Mouse (Mus musculus) forebrain, postnatal 0 days (tissue): ENCODE data around the gene Gpx4. TPM values are rescaled to one million over a fixed set of nuclear protein-coding genes. Genes with fewer than 3 reads are reported as not detected.

ENCODE experiments used
- ATAC-seq: fragments of 200-750 bp; cut with Nextera tagmentation; 2 replicates; pipeline ENCODE4 v1.8.0; 2017; ENCODE audit warnings: mild to moderate bottlenecking, moderate library complexity
- DNase-seq: peaks from one replicate; pipeline ENCODE4 v3.0.0-alpha.2; 2015
- H3K27ac ChIP-seq: fragments of 300-500 bp; sonication (generic); 2 replicates; pipeline ENCODE4 v1.5.1; 2014; ENCODE audit warnings: low read depth, mild to moderate bottlenecking, antibody characterized with exemption, low read length, moderate library complexity, mixed read lengths
- H3K27me3 ChIP-seq: fragments of 300-500 bp; sonication (generic); 2 replicates; pipeline ENCODE4 v1.6.1; 2014; ENCODE audit warnings: mild to moderate bottlenecking, low read length, mixed read lengths; ENCODE audit not compliant: insufficient read depth
- H3K36me3 ChIP-seq: fragments of 300-500 bp; sonication (generic); 2 replicates; pipeline ENCODE4 v1.6.1; 2014; ENCODE audit warnings: mild to moderate bottlenecking, moderate library complexity; ENCODE audit not compliant: insufficient read depth
- H3K4me1 ChIP-seq: fragments of 300-500 bp; sonication (generic); 2 replicates; pipeline ENCODE4 v1.6.1; 2014; ENCODE audit warnings: antibody characterized with exemption; ENCODE audit not compliant: insufficient read depth
- H3K4me2 ChIP-seq: fragments of 300-500 bp; sonication (generic); 2 replicates; pipeline ENCODE4 v1.6.1; 2014; ENCODE audit warnings: low read depth, mild to moderate bottlenecking, moderate library complexity
- H3K4me3 ChIP-seq: fragments of 300-500 bp; sonication (generic); 2 replicates; pipeline ENCODE4 v1.5.1; 2014; ENCODE audit warnings: low read depth, low read length, mixed read lengths
- H3K9ac ChIP-seq: fragments of 300-500 bp; sonication (generic); 2 replicates; pipeline ENCODE4 v1.6.1; 2014; ENCODE audit warnings: mild to moderate bottlenecking
- H3K9me3 ChIP-seq: fragments of 300-500 bp; sonication (generic); 2 replicates; pipeline ENCODE4 v1.6.1; 2016; ENCODE audit warnings: low read length
- CTCF ChIP-seq: sonication (generic); IDR thresholded peaks from 2 replicates; pipeline ENCODE4 v1.5.1; 2016; ENCODE audit warnings: antibody characterized with exemption, control low read depth, low read depth
- WGBS: fragments of 180-500 bp; shearing (Covaris S2); extraction: QIAGEN DNeasy Blood & Tissue Kit; methylation state at CpG from one replicate; pipeline ENCODE4 v1.1.7; 2014; 5-methylcytosine and 5-hydroxymethylcytosine counted together
- polyA plus RNA-seq: library from polyadenylated mRNA; unstranded; fragments of >200 nt; fragmentation: Nextera tagmentation; extraction: Ambion mirVana; gene quantifications from 2 replicates; pipeline ENCODE4 v1.2.1, GENCODE M21; 2015
- total RNA-seq: library from RNA; depleted of rRNA; stranded (reverse); fragments of >200 nt; gene quantifications from 2 replicates; pipeline ENCODE4 v1.2.3, GENCODE M21; 2014

Gene Gpx4
- total and polyA plus RNA-seq, 2 experiments from 2014 or later: 401 to 644 TPM

DNA sequence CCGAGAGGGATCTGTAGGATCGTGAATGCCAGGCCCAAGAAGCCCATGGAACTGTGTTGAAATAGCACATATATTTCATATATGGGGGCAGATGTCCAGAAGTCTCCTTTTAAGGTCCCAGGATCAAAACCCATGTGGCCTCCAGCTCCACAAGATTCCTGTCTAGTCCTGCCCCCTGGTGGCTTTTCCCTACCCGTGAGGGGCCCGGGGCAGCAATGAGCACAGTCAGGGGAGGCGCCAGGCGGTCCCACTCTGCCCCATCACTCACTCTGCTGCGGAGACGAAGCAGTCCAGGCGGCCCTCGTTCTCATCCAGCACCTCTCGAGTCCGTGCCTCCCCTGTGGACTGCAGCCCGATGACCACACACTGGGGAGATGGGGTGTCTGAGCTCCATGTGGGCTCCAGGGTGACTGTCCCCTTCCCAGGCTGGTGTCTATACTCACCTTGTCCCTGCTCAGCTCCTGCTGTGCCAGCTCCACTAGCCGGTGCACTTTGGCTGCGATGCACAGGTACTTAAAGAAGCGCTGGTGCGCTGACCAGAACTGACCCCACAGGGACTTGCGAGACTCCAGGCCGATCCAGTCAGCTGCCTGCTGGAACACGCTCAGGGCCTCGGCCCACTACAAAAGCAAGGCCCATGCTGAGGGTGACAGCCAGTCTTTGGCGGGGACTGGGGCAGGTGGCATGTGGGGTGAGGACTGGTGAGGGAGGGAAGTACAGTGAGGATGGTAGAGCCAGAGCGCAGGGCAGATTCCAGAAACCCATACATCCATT, 17.1 kb downstream of the Gpx4 start:
- no peak for ATAC-seq
- H3K4me2 ChIP-seq: no peak overlapping the region
- no peaks in the 10 kb centered on the region for H3K4me1 ChIP-seq
- H3K36me3 ChIP-seq: peaks cover 53% of the 10 kb centered on the region
- no peak for DNase-seq
- no peak for TF ChIP-seq CTCF
- H3K4me3 ChIP-seq: no peak overlapping the region
- H3K9me3 ChIP-seq: no peaks in the 10 kb centered on the region
- WGBS: 74% methylated on average over 23 of the region's 23 CpGs
- H3K9ac ChIP-seq: no peak overlapping the region
- no peak overlapping the region for H3K27ac ChIP-seq
- no peaks in the 10 kb centered on the region for H3K27me3 ChIP-seq

DNA sequence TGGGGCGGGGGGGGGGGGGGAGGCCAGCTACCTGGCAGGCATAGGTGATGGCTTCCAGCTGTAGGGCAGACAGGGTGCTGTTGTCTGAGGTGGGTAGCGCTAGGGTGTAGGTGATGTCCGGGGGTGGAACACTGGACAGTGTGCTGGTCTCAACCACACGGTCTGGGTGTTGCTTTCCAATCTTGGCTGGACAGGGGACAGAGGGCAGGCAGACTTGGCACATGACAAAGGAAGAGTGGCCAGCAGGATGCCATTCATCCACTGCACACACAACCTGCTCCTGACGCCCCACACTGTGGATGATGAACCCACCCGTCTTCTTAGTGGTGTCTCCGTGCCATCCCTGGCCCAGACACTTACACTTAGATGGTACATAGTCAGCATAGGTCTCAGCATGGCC, 22.3 kb downstream of the Gpx4 start:
- no peaks in the 10 kb centered on the region for H3K4me1 ChIP-seq
- H3K27ac ChIP-seq: no peak overlapping the region
- no peaks in the 10 kb centered on the region for H3K9me3 ChIP-seq
- H3K27me3 ChIP-seq: no peaks in the 10 kb centered on the region
- 96% methylated on average over 6 of the region's 7 CpGs for WGBS
- DNase-seq (no peak), ATAC-seq (no peak)
- H3K4me3 ChIP-seq: no peak overlapping the region
- no peak overlapping the region for H3K4me2 ChIP-seq
- peaks cover 17% of the 10 kb centered on the region for H3K36me3 ChIP-seq
- H3K9ac ChIP-seq: no peak overlapping the region
- no peak for TF ChIP-seq CTCF

DNA sequence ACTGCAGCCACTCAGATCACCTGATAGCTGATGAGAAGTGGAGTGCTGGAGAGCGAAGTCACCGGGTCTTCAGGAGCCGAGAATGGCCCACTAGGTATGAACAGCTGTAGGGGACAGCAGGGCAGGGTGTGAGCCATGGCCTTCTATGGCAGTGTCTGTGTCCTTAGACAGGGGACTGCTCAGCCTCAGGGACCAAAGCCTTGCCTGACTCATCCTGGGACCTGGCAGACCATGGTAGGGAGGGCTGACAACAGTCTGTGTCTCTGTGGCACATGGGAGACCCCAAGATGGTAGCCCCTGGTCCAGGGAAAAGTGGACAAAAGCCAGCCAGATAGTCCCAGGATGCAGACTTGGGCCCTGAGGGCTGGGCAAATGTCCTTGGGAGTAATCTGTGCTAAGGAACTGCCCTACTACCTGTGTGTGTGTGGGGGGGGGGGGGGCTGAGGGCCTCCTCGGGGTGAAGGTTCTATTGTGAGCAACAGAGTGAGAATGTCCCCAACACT, 23.0 kb downstream of the Gpx4 start:
- WGBS: 92% methylated on average over 4 of the region's 4 CpGs
- no peak overlapping the region for H3K27ac ChIP-seq
- ATAC-seq: no peak
- H3K4me2 ChIP-seq: no peak overlapping the region
- no peak for TF ChIP-seq CTCF
- H3K27me3 ChIP-seq: no peaks in the 10 kb centered on the region
- no peak overlapping the region for H3K9ac ChIP-seq
- no peak for DNase-seq
- no peaks in the 10 kb centered on the region for H3K9me3 ChIP-seq
- H3K36me3 ChIP-seq: peaks cover 12% of the 10 kb centered on the region
- H3K4me1 ChIP-seq: no peaks in the 10 kb centered on the region
- no peak overlapping the region for H3K4me3 ChIP-seq

DNA sequence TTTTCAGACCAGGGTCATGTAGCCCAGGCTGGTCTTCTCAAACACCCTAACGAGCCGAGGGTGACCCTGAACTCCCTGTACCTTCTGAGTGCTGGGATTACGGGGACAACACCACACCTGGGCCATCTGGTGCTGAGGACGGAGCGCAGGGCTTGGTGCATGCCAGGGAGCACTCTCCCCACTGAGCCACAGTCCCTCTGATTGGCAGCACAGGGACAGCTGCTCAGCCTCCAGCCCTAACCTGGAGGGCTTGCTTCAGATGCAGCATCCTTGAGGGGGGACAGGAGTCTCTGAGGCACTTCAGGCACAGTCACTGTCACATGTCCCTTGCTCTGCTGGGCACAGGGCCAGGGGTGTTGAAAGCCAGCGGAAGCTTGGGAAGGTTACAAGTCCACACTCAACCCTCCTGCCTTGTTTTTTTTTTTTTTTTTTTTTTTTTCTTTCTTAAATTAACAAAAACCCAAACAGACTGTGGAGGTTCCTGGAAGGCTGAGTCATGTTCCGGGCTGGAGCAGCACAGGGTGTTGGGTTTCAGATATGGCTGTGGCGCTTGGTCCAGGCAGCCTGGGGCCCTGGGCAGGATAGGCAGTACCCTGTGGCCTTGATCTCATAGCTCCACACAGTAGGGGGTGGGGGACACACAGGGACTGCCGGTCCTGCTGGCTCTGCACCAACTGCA, 24.0 kb downstream of the Gpx4 start:
- no peak for DNase-seq
- no peak for TF ChIP-seq CTCF
- Histone ChIP-seq H3K27ac (no peak overlapping the region), H3K36me3 (peaks cover 8% of the 10 kb centered on the region), H3K4me2 (no peak overlapping the region), H3K9ac (no peak overlapping the region), H3K4me1 (no peaks in the 10 kb centered on the region), H3K27me3 (no peaks in the 10 kb centered on the region), H3K4me3 (no peak overlapping the region), H3K9me3 (no peaks in the 10 kb centered on the region)
- peak; percentile 61 for ATAC-seq
- 60% methylated on average over 9 of the region's 9 CpGs for WGBS

DNA sequence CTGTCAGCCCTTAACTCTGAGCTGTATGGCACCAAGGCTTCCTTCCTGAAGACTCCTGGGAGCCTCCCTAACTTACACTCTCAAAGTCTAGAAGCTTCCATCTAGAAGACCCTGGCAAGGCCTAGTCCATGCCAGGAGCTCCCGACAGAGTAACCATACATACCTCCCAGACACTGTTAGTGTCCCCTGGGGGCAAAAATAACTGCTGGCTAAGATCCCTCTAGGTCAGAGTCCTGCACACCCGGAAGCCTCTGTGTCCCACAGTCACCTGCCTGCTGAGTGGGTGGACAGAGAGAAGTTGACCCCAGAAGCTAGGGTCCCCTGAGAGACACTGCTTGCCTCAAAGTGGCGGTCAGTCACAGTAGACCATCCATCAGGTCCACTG, 24.5 kb downstream of the Gpx4 start:
- H3K9ac ChIP-seq: no peak overlapping the region
- no peak overlapping the region for H3K4me2 ChIP-seq
- no peak overlapping the region for H3K27ac ChIP-seq
- DNase-seq (no peak), ATAC-seq (no peak)
- 78% methylated on average over 3 of the region's 3 CpGs for WGBS
- no peaks in the 10 kb centered on the region for H3K4me1 ChIP-seq
- no peak for TF ChIP-seq CTCF
- H3K4me3 ChIP-seq: no peak overlapping the region
- no peaks in the 10 kb centered on the region for H3K27me3 ChIP-seq
- H3K9me3 ChIP-seq: no peaks in the 10 kb centered on the region
- peaks cover 9% of the 10 kb centered on the region for H3K36me3 ChIP-seq

DNA sequence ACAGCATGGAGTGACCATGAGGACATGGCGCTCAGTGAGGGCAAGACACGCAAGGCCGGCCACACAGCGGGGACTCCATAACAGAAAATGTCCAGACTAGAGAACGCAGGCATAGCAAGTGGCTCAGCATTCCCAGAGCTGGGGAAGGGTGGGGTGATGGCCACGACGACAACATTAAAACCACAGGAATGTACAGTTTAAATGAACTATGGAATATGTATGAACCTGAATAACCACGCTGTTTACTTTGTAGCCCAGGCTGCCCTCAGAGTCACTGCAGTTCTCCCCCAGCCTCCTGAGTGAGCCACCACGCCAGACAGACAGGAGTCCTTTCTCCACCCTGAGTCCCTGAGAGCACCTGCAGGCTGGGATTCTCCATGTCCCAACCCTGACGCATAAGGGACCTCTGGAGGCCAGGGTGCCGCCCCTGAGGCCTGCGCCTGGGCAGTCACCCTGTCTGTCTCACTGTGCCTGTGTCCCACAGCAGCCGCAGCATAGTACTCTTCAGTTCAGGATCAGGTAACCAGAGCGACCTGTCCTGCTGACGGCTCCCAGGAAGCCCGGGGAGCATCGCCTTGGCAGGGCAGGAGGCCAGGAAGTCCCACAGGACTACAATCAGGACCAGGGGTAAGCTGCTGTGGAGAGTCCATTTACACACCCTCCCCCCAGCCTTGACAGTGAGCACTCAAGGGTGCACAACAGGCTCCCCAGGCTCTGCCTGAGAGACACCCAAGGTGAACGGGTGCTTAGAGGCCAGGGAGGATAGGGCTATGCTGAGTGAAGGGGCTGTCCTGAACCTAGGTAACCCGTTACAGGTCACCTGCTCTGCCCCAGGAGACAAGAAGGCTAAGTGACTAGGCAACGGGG, 25.9 kb downstream of the Gpx4 start:
- TF ChIP-seq CTCF: no peak
- Histone ChIP-seq H3K4me1 (no peaks in the 10 kb centered on the region), H3K4me3 (no peak overlapping the region), H3K9me3 (no peaks in the 10 kb centered on the region), H3K27me3 (no peaks in the 10 kb centered on the region), H3K4me2 (no peak overlapping the region), H3K27ac (no peak overlapping the region), H3K36me3 (peaks cover 12% of the 10 kb centered on the region; the same call in 1 of the 2 replicates), H3K9ac (no peak overlapping the region)
- ATAC-seq (no peak), DNase-seq (no peak)
- 87% methylated on average over 20 of the region's 20 CpGs for WGBS
